Mouse (Mus musculus) CD4-positive, CD25-positive, alpha-beta regulatory T cell, adult 2 months (primary cell): ENCODE data around the gene Zmynd8.

ENCODE experiments used
- DNase-seq: peaks from one replicate; pipeline ENCODE4 v3.0.0-alpha.2; 2012; ENCODE audit warnings: low read depth, low spot score

Gene Zmynd8

GRCm38 (mm10) chr2:165899474-165899873 lies 658 bp upstream of the Zmynd8 start:
- DNase-seq, result no peak

GRCm38 (mm10) chr2:165896171-165896570 lies 2.6 kb downstream of the Zmynd8 start:
- no peak for DNase-seq

- DNase-seq, result no peak
These were observed 3.1 kb downstream of the Zmynd8 start for GRCm38 (mm10) chr2:165895687-165896086.

GRCm38 (mm10) chr2:165894533-165894932 lies 4.3 kb downstream of the Zmynd8 start:
- DNase-seq, result no peak

- DNase-seq, result no peak
These were observed 5.6 kb downstream of the Zmynd8 start for GRCm38 (mm10) chr2:165893232-165893631.

- no peak for DNase-seq
These were observed 6.2 kb downstream of the Zmynd8 start for GRCm38 (mm10) chr2:165892626-165893025.

GRCm38 (mm10) chr2:165890401-165890800 lies 8.4 kb downstream of the Zmynd8 start:
- DNase-seq, result peak; percentile 79

- no peak for DNase-seq
These were observed 8.9 kb downstream of the Zmynd8 start for GRCm38 (mm10) chr2:165889874-165890273.

- DNase-seq, result no peak
These were observed 9.6 kb downstream of the Zmynd8 start for GRCm38 (mm10) chr2:165889266-165889665.

- peak; percentile 69 for DNase-seq
These were observed 10.0 kb downstream of the Zmynd8 start for GRCm38 (mm10) chr2:165888813-165889221.

- peak; percentile 62 for DNase-seq
These were observed 10.4 kb downstream of the Zmynd8 start for GRCm38 (mm10) chr2:165888396-165888795.

- DNase-seq, result no peak
These were observed 11.8 kb downstream of the Zmynd8 start for GRCm38 (mm10) chr2:165886857-165887628.

- no peak for DNase-seq
These were observed 12.3 kb downstream of the Zmynd8 start for GRCm38 (mm10) chr2:165886482-165886856.

- no peak for DNase-seq
These were observed 12.9 kb downstream of the Zmynd8 start for GRCm38 (mm10) chr2:165885951-165886320.

- DNase-seq, result peak; percentile 82
These were observed 13.4 kb downstream of the Zmynd8 start for GRCm38 (mm10) chr2:165885225-165885950.

- DNase-seq, result peak; percentile 95
These were observed 14.1 kb downstream of the Zmynd8 start for GRCm38 (mm10) chr2:165884577-165885224.

GRCm38 (mm10) chr2:165883846-165884576 lies 14.8 kb downstream of the Zmynd8 start:
- peak; percentile 72 for DNase-seq

GRCm38 (mm10) chr2:165883006-165883405 lies 15.8 kb downstream of the Zmynd8 start:
- DNase-seq, result peak; percentile 53

GRCm38 (mm10) chr2:165881585-165882431 lies 17.0 kb downstream of the Zmynd8 start:
- DNase-seq, result no peak

GRCm38 (mm10) chr2:165881220-165881584 lies 17.6 kb downstream of the Zmynd8 start:
- DNase-seq, result no peak
